Mouse (Mus musculus) thymus, postnatal 10 days (tissue): ENCODE results near the gene Crabp2.

Experiments used
- DNase-seq, 2 experiments: peaks; one replicate each; pipeline ENCODE4 v3.0.0; 2021; ENCODE audit warnings: low spot score in 2 of 2

Crabp2 gene

GRCm38 (mm10) chr3:87958476-87958875, 10.0 kb downstream of the Crabp2 start:
- DNase-seq, result no peak

DNA sequence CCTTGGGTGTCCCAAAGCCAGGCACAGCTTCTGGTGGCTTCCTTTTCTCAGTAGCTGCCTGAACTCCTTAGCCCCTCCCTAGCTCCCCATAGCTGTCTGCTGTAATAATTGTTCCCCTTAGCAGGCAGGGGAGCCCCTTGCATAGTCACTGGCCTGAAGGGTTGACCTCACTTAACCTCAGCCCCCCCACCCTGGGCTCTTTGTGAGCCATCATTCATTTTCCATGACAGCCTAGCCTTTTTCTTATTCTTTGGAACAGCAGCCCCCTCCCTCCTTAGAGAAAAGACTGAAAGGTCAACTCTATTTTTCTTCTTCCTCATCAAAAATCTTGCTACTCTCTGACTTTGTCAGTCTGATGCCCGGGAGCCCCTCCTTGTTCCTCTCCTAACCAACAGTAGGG, 10.5 kb downstream of the Crabp2 start:
- no peak for DNase-seq

DNA sequence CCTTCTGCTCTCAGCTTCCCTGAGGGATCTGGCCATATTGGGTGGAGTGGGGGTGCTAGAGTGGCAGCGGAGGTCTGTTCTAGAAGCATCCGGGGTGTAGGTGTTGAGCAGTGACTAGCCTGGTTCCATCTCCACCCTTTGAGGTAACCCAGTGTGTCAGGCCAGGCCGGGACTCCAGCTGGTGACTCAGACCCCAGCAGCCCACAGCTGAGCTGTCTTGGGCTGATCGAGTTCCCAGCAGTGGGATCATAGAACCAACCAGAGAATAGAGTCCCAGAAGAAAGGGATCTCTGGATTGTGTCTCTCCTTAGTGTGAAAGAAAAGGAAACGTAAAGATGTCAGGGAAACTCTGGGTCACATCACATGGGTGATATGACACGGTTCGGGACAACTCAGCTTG, 10.9 kb downstream of the Crabp2 start:
- DNase-seq, result no peak

- no peak for DNase-seq
Measured at GRCm38 (mm10) chr3:87960191-87960585, 11.7 kb downstream of the Crabp2 start.

DNA sequence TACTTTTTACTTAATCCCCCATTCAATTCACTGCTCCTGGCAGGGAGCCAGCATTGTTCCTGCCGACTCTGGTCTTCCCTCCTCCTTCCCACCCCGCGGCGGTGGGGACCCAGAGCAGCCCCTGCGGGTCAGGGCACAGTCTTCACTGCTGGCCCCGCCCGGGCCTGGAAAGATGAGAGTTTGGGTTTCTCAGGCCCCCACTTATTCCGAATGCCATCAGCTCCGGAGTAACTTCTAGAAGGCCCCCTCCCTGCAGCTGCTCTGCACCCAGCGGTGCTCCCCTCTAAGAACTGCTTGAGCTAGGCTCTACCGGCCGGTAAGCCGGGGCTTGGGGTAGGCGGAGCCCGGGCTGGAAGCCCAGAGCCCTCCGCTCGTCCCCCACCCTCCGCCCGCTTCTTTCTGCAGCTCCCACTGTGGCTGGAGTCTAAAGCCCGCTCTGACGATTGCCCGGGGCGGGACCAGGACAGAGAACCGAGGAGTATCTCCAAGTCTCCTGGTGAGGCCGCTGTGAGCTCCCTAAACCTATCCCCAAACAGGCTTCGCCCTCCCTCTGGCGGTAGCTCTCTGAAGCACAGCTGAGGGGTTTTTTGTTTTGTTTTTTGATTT, 12.2 kb downstream of the Crabp2 start:
- DNase-seq, result peak; percentile 38 to 70

GRCm38 (mm10) chr3:87970184-87970938, 21.9 kb downstream of the Crabp2 start:
- peak; percentile 22 to 59 for DNase-seq

DNA sequence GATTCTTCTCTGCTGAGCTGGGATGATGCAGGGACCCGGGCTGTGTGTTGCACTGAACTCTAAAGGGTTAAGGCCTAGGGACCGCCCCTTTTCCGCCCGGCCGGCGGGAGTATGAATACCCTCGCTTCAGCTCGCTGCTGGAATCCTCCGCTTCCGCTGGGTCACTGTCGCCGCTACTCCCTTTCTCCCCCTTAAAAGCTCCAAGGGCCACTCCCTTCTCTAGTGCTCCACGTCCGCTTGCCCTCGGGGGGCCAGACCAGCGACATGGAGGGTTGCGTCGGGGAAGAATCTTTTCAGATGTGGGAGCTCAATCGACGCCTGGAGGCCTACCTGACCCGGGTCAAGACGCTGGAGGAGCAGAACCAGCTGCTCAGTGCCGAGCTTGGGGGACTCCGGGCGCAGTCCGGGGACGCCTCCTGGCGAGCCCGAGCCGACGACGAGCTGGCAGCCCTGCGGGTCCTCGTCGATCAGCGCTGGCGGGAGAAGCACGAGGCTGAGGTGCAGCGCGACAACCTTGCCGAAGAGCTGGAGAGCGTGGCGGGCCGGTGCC, 22.5 kb downstream of the Crabp2 start, which contains the start of gene Nes:
Gene Nes (plus strand): TSS at position 140 of the 550 bp plus-strand sequence.
- DNase-seq, result peak in 1 of 2 experiments; percentile 16

DNA sequence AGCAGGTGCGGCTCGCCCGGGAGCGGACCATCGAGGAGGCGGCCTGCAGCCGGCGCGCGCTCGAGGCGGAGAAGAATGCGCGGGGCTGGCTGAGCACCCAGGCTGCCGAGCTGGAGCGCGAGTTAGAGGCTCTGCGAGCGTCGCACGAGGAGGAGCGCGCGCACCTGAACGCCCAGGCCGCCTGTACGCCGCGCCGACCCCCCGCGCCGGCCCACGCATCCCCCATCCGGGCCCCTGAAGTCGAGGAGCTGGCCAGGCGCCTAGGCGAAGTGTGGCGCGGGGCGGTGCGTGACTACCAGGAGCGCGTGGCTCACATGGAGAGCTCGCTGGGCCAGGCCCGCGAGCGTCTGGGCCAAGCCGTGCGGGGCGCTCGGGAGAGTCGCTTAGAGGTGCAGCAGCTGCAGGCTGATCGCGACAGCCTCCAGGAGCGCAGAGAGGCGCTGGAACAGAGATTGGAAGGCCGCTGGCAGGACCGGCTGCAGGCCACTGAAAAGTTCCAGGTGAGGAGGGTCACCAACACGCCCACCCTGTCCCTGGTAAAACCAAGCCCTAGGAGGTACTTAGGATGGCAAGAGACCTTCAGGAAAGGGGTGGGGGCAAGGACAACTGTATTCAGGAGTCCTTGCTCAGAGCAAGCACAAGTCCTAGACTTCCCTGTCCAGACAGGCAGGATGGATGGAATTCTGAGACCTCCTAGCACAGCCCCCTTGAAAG, 23.2 kb downstream of the Crabp2 start:
- DNase-seq, result no peak

GRCm38 (mm10) chr3:87972203-87972664, 23.8 kb downstream of the Crabp2 start:
- no peak for DNase-seq

- no peak for DNase-seq
Measured at GRCm38 (mm10) chr3:87972776-87973175, 24.3 kb downstream of the Crabp2 start.

- no peak for DNase-seq
Measured at GRCm38 (mm10) chr3:87973593-87974380, 25.3 kb downstream of the Crabp2 start.

GRCm38 (mm10) chr3:87974381-87974987, 26.0 kb downstream of the Crabp2 start:
- no peak for DNase-seq

DNA sequence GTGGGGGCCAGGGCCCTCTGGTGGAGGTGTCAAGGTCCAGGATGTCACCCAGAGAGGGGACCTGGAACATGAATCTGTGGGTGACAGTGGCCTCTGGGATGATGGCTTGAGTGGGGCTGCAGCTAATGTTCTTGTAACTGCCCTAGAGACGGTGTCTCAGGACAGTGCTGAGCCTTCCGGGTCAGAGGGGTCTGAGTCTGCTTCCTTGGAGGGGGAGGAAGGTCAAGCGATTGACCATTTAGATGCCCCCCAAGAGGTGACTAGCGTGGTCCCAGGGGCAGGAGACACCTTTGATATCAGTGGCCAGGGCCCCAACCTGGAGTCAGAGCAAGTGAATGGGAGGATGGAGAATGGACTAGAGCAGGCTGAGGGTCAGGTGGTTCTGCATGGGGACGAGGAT, 31.0 kb downstream of the Crabp2 start:
- no peak for DNase-seq

- no peak for DNase-seq
Measured at GRCm38 (mm10) chr3:87980085-87980484, 31.6 kb downstream of the Crabp2 start.

DNA sequence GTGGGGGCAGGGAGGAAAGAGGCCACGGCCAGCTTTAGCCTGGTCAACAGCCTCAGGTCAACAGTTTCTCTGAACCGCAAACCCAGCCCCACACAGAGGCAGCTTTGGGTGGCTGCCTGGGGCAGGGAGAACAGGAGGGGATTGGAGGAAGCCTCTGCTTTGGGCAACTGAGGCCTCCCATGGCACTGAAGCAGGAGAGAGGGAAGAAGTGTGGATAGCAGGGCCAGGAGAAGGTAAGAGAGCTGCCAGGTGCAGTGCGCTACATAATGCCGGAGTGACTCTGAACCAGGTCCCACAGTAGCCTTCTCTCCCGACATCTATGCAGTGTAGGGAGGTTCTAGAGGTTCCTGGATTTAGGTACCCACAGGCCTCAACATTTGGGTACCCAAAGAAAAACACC, 32.3 kb downstream of the Crabp2 start:
- no peak for DNase-seq

DNA sequence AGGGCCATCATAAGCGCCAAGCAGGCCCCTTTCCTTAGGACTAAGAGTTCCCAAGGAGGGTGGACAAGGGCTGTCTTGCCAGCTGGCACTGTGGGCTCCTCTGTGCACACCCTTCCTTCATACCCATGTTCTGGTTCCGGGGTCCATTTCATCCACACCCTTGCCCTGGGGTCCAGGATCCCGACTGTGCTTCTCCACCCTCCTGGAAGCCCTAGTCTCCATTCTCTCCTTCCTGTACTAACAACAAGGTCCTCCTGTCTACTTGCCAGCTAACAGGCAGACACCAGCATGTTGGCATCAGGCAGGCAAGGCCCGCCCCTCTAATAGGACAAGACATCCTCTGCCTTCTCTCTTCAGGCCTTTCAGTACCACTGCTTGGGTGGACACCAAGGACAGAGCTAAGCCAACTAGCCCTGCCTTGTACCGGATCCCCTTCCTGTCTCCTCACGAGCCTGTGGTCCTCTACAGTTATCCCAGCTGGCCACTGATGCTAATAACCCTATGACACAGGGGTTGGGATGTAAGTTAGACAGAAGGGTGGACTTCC, 32.8 kb downstream of the Crabp2 start:
- no peak for DNase-seq

DNA sequence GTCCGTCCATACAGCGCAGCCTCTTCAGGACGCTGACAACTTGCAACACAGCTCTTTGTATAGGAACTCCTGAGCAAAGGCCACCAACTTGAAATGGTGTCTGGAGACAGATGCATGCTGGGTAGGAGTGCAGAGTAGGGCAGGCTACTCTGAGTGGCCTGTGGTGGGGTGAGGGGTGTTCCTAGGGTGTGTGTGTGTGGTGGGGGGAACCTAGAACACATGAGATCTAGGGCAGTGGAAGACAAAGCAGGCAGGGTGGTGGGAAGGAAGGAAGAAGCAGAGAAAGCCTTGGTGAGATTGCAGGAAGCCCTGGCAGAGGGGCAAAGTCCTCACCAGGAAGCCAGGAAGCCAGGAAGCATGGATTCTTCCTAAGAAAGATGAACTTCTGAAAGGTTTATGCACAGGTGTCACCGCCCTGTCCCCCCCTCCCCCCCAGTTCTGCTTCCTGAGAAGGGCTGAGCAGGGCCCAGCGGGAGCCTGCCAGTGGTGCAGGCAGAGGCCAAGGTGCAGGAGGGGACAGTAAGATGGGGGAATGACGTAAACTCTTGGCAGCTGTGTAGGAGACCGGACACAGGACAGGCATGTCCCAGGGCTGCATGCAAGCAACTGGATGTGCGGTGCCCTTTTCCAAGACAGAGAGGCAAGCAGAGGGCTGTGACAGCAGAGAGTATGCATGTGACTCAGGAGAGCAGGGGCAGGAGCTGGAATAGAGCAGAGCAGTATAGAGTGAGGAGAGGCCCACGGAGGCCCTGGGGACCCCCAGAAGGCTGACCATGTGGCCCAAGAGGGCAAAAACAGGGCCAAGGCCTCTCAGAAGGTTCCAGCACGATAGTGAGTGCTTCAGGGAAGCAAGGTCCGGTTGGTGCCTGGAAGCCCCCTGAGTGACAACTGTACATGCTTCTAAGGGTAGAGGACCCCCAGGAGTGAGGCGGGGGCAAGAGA, 33.7 kb downstream of the Crabp2 start:
- no peak for DNase-seq

- no peak for DNase-seq
Measured at GRCm38 (mm10) chr3:87982836-87983601, 34.6 kb downstream of the Crabp2 start.

GRCm38 (mm10) chr3:87983627-87984026, 35.2 kb downstream of the Crabp2 start:
- DNase-seq, result no peak
